Mouse (Mus musculus) large intestine, adult 2 months (tissue): ENCODE results near the gene Enthd1. TPM values are rescaled to one million over a fixed set of nuclear protein-coding genes. Genes with fewer than 3 reads are reported as not detected.
"Not testable (repeated sequence)": the region's sequence is repeated elsewhere in the genome, so short reads cannot be mapped to it uniquely, and the experiment has no call there.

ENCODE experiments used
- DNase-seq: peaks from one replicate; pipeline ENCODE4 v3.0.0-alpha.2; 2012; ENCODE audit warnings: low read depth, low spot score
- WGBS: fragments of 180-500 bp; shearing (Covaris S2); methylation state at CpG from one replicate; pipeline ENCODE4 v1.1.7; 2018; 5-methylcytosine and 5-hydroxymethylcytosine counted together
- polyA plus RNA-seq: library from polyadenylated mRNA; depleted of rRNA; stranded (reverse); fragments of >200 nt; gene quantifications from 2 replicates; pipeline ENCODE4 v1.2.3, GENCODE M21; 2012

Enthd1 gene
- polyA plus RNA-seq, 1 experiment = not detected

DNA sequence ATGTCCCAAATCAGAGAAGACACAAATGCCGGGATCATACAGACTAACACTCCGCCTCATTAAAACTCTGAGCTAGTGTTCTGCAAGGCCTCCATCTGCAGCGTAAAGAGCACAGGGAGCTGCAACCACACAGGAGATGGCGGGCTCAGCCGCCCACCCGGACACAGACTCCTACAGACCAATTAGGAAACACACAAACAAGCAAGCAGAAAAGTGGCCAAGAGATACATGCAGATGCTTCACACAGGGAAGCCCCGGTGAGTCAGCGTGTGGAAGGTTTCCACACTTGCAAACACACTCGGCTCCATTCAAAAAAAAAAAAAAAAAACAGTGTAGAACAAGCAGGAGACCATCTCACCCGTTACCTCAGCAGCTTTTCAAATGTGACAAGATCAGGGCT, 64.5 kb downstream of the Enthd1 start:
- no peak for DNase-seq
- 71% methylated on average over 10 of the region's 10 CpGs for WGBS

- WGBS = 27% methylated on average over 3 of the region's 3 CpGs
Observed at GRCm38 (mm10) chr15:80497733-80498132, 67.2 kb downstream of the Enthd1 start.

DNA sequence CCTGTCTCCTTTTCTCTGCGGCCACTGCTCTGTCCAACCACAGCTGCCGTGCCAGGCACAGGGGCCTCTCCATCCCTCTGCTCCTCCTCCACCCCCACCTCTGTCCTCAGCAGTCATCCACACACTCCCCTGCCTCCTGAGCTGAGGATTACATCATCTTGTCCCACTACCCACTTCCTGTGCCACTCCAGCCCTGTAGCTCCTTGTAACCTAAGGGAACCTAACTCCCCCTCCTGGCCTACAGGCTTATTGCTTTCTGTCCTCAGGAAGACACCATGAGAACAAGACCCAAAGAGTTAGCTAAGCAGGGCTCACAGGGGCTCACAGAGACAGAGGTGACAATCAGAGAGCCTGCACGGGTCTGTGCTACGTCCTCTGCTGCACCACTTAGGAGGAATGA, 73.5 kb downstream of the Enthd1 start:
- WGBS = 79% methylated on average over 4 of the region's 4 CpGs

More at GRCm38 (mm10) chr15:80497733-80498132, 67.2 kb downstream of the Enthd1 start:
- not testable (repeated sequence) for DNase-seq

GRCm38 (mm10) chr15:80490151-80490550, 74.8 kb downstream of the Enthd1 start:
- no peak for DNase-seq
- 59% methylated on average over 5 of the region's 5 CpGs for WGBS

More for the DNA sequence above, 73.5 kb downstream of the Enthd1 start:
- no peak for DNase-seq

DNA sequence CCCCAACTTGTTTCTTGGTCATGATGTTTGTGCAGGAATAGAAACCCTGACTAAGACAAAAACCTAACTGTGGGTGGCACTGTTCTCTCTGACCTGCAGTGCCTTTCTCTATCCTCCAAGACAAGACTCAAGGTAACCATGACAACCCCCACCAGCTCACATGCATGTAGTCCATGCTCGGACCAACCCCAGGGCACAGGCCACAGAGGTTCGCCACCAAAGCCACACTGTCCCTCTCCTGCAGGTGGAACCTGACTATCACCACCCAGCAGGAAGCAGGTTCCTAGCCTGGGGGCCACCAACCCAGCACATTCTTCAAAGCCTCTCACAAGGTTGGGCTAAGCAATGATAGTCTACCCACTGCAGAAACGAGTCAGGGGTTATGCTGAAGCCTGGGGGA, 76.3 kb downstream of the Enthd1 start:
- DNase-seq = no peak
- WGBS = 68% methylated on average over 3 of the region's 3 CpGs

- 85% methylated on average over 1 of the region's 1 CpGs for WGBS
- DNase-seq = no peak
Observed at GRCm38 (mm10) chr15:80485601-80486000, 79.4 kb downstream of the Enthd1 start.

- 75% methylated on average over 9 of the region's 9 CpGs for WGBS
- no peak for DNase-seq
Observed at GRCm38 (mm10) chr15:80483041-80483705, 81.8 kb downstream of the Enthd1 start.

- no peak for DNase-seq
- WGBS = 71% methylated on average over 8 of the region's 8 CpGs
Observed at GRCm38 (mm10) chr15:80482348-80482747, 82.6 kb downstream of the Enthd1 start.

GRCm38 (mm10) chr15:80474429-80475002, 90.4 kb downstream of the Enthd1 start:
- DNase-seq = no peak
- 78% methylated on average over 6 of the region's 6 CpGs for WGBS

- no peak for DNase-seq
- WGBS = 82% methylated on average over 4 of the region's 4 CpGs
Observed at GRCm38 (mm10) chr15:80467876-80468275, 97.1 kb downstream of the Enthd1 start.

DNA sequence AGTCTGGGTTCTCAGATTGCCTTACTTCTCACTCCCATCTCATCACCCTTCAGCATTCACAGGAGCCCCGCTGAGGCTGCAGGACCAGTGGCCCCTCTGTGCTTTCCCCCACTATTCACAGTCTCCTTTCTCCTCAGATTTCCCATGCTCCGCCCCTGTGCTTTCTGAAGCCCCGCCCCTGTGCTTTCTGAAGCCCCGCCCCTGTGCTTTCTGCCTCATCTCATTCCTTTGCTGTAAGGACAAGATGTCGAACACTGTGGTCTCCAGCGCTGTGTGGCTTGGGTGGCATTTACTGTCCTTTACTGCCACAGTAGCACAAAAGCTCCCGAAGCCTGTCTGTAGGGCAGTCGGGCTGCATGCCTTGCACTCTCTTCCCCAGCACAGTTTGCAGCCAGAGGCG, 102.8 kb downstream of the Enthd1 start:
- no peak for DNase-seq
- whole genome bisulfite sequencing = 3% methylated on average over 9 of the region's 9 CpGs

GRCm38 (mm10) chr15:80461446-80461845, 103.5 kb downstream of the Enthd1 start:
- 37% methylated on average over 2 of the region's 2 CpGs for WGBS
- DNase-seq = no peak

DNA sequence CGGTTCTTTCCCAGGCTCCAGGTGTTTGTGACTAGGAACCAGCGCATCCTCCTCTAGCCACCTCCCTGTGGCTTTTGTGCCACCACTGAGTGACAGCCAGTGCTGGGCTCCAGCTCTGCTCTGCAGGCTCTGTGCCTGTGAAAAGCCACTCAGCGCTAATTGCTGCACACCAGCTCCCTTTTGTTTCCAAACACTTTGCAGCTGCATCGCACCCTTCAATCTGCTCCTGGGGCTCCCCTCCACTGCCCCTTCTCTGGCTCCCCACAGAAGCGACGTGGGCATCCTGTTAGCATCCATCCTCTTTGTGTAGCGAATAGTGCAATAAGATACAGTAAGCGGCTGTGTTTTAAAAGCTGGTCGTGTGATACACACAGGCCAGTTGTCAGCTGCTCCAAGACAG, 104.9 kb downstream of the Enthd1 start:
- 79% methylated on average over 9 of the region's 9 CpGs for WGBS
- no peak for DNase-seq

GRCm38 (mm10) chr15:80457984-80458383, 107.0 kb downstream of the Enthd1 start:
- WGBS = 80% methylated on average over 3 of the region's 3 CpGs
- DNase-seq = no peak

- WGBS = 79% methylated on average over 6 of the region's 6 CpGs
Observed at GRCm38 (mm10) chr15:80454486-80454885, 110.5 kb downstream of the Enthd1 start.

GRCm38 (mm10) chr15:80452425-80452824, 112.5 kb downstream of the Enthd1 start:
- no peak for DNase-seq
- WGBS = 50% methylated on average over 16 of the region's 16 CpGs

More at GRCm38 (mm10) chr15:80454486-80454885, 110.5 kb downstream of the Enthd1 start:
- no peak for DNase-seq

DNA sequence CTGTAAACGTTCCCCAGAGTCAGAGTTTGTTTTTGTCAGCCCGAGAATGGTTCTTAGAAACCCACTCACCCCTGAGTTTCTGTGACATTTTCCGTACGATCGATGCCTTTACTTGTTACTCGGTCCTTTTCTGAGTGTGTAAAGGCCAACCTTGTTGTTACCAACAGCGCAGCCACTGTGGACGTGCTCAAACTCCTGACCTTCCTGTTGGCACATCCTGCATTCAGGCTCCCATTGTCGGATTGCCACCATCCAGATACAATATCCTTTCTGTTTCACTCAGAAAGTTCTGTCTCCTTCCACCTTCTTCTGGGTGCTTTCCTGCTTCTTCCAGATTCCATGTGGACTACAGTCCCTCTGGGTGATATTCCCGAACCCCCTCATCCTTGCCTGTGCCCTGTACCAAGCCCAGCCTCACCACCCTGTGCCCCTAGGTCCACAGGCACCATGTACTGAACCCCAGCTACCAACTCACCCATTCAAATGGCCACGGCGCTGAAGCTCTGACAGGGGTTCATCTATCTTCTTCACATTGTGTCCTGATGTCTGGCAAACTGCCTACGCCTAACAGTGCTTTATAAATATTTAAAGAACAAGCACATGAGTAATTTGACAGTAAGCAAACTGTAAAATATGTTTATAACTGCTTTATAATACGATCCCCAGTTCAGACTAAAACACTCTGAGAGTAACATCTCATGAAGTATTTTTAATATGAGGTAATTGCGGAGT, 118.8 kb downstream of the Enthd1 start:
- DNase-seq = no peak
- WGBS = 63% methylated on average over 15 of the region's 15 CpGs

GRCm38 (mm10) chr15:80440195-80440594, 124.8 kb downstream of the Enthd1 start:
- 85% methylated on average over 6 of the region's 6 CpGs for WGBS
- no peak for DNase-seq

DNA sequence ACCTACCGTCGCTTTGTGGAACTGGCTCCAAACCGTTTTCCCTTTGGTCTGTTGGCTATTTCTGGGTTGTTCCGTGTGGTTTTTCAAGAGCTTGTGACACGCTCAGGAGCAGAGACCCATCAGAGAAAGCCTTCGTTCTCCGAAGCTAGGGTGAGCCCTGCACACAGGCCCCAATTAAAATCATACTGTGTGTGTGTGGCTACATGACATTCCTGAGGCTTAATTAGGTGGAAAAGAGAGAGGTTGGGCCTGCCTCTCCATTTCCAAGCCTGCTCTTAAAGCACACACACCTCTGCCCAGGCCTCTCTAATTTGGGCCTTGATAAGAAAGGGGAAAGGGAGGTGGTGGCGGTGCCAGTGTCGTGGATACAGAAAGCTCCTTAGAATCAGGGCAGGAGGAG, 126.5 kb downstream of the Enthd1 start:
- 79% methylated on average over 9 of the region's 9 CpGs for WGBS
- no peak for DNase-seq

- DNase-seq = no peak
- WGBS = 86% methylated on average over 9 of the region's 9 CpGs
Observed at GRCm38 (mm10) chr15:80437996-80438395, 127.0 kb downstream of the Enthd1 start.

DNA sequence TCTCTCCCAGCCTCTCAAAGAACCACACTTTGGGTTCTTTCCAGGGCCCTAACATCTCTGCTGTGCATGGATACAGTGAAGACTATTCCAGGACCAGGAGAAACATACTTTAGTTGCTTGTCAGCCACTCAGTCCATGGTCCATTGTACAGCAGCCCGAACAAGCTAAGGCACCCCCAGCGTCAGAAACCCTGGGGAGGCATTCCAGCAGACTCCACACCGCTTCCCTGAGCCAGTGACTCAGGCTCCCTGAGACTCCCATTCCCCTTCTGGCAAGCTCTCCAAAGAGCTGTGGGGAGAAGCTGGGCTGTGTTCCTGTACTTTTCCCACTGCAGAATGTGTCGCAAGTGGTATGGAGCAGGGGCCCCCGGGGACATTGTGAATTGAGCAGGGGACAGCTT, 128.0 kb downstream of the Enthd1 start:
- 80% methylated on average over 5 of the region's 5 CpGs for WGBS

More for the DNA sequence above, 128.0 kb downstream of the Enthd1 start:
- no peak for DNase-seq
